In genomic region chr4:133659497-133660192, GRCm38 (mm10) we compare ENCODE assay signal across 8 mouse cellular contexts. TPM values are rescaled to one million over a fixed set of nuclear protein-coding genes. Genes with fewer than 3 reads are reported as not detected.
DNase-seq lines count a peak whose midpoint lies in the region; ATAC-seq lines count a peak whose summit lies in the region.

No protein-coding gene starts in this region.

- peak overlapping the region; percentile 85 for H3K27ac ChIP-seq in embryonic facial prominence, embryonic 10.5 days (replicated peaks)
- H3K27ac ChIP-seq in heart, embryonic 12.5 days (ENCODE audit: poor library complexity, severe bottlenecking), result peak overlapping the region; percentile 86
- peak overlapping the region; percentile 99 for H3K27ac ChIP-seq in kidney, embryonic 15.5 days

- peak overlapping the region; percentile 60 for H3K9ac ChIP-seq in heart, embryonic 12.5 days
- peak overlapping the region; percentile 44 for H3K9ac ChIP-seq in kidney, embryonic 15.5 days

- WGBS in embryonic facial prominence, embryonic 10.5 days, result 8% methylated on average over 15 of the region's 15 CpGs
- 12% methylated on average over 15 of the region's 15 CpGs for WGBS in heart, embryonic 12.5 days
- 4% methylated on average over 15 of the region's 15 CpGs for WGBS in kidney, embryonic 15.5 days

- intact Hi-C loops in left cerebral cortex, postnatal 14 days (cut with DNase I), result no loop called here
- intact Hi-C loops in left cerebral cortex, postnatal 4 days (cut with DNase I), result no loop called here

- H3K4me3 ChIP-seq in embryonic facial prominence, embryonic 10.5 days, result peak overlapping the region; percentile 46
- H3K4me3 ChIP-seq in heart, embryonic 12.5 days, result peak overlapping the region; percentile 31
- H3K4me3 ChIP-seq in kidney, embryonic 15.5 days (replicated peaks), result peak overlapping the region; percentile 40

- no peaks in the 10 kb centered on the region for H3K27me3 ChIP-seq in embryonic facial prominence, embryonic 10.5 days (replicated peaks; ENCODE audit: low read depth, poor library complexity, severe bottlenecking)
- H3K27me3 ChIP-seq in heart, embryonic 12.5 days (replicated peaks), result no peaks in the 10 kb centered on the region
- H3K27me3 ChIP-seq in kidney, embryonic 15.5 days, result no peaks in the 10 kb centered on the region

- H3K4me1 ChIP-seq in embryonic facial prominence, embryonic 10.5 days, result peaks cover 39% of the 10 kb centered on the region
- peaks cover 30% of the 10 kb centered on the region for H3K4me1 ChIP-seq in heart, embryonic 12.5 days (replicated peaks)
- peaks cover 61% of the 10 kb centered on the region for H3K4me1 ChIP-seq in kidney, embryonic 15.5 days

- H3K4me2 ChIP-seq in heart, embryonic 12.5 days, result peak overlapping the region; percentile 60
- H3K4me2 ChIP-seq in kidney, embryonic 15.5 days, result peak overlapping the region; percentile 63

- DNase-seq in left cerebral cortex, postnatal 14 days (ENCODE audit: low spot score in 2 of 2), result peak; percentile 36 to 45
- no peak for DNase-seq in left cerebral cortex, postnatal 4 days
- peak; percentile 54 for DNase-seq in embryonic facial prominence, embryonic 10.5 days (ENCODE audit: low spot score)
- peak; percentile 77 for DNase-seq in lung, postnatal 25 days (ENCODE audit: low spot score)
- peak; percentile 45 to 56 for DNase-seq in spleen, postnatal 14 days (ENCODE audit: low spot score in 2 of 2)

- ATAC-seq in heart, embryonic 12.5 days (ENCODE audit: insufficient number of reproducible peaks, low FRiP score), result peak; percentile 28; the same call in 1 of the 2 replicates
- peak; percentile 20; the same call in 1 of the 2 replicates for ATAC-seq in kidney, embryonic 15.5 days (replicated peaks; ENCODE audit: low FRiP score)
- no peak for ATAC-seq in frontal cortex, adult (ENCODE audit: low TSS enrichment)

- H3K9me3 ChIP-seq in embryonic facial prominence, embryonic 10.5 days, result no peaks in the 10 kb centered on the region
- H3K9me3 ChIP-seq in heart, embryonic 12.5 days (replicated peaks), result no peaks in the 10 kb centered on the region
- H3K9me3 ChIP-seq in kidney, embryonic 15.5 days (replicated peaks), result no peaks in the 10 kb centered on the region

- peaks cover 15% of the 10 kb centered on the region for H3K36me3 ChIP-seq in embryonic facial prominence, embryonic 10.5 days (replicated peaks)
- peaks cover 15% of the 10 kb centered on the region for H3K36me3 ChIP-seq in heart, embryonic 12.5 days
- H3K36me3 ChIP-seq in kidney, embryonic 15.5 days, result peaks cover 22% of the 10 kb centered on the region

RNA-seq across cellular contexts. Expression of gene Zdhhc18, which starts 9.7 kb away (rescaled TPM):
- 10 to 100 TPM; 29.3 to 32.9 TPM for total RNA-seq in left cerebral cortex, postnatal 14 days (2021)
- 10 to 100 TPM; 37.1 to 37.8 TPM for total RNA-seq in left cerebral cortex, postnatal 4 days (2021)
- 2.3 and 3.0 TPM in 2 replicates for polyA plus RNA-seq in embryonic facial prominence, embryonic 10.5 days (2016; fragmentation: Nextera tagmentation; extraction: Ambion mirVana)
- polyA plus RNA-seq in heart, embryonic 12.5 days (2016; fragmentation: Nextera tagmentation; extraction: Ambion mirVana), result 3.5 and 3.9 TPM in 2 replicates
- polyA plus RNA-seq in kidney, embryonic 15.5 days (2015; fragmentation: Nextera tagmentation; extraction: Ambion mirVana), result 2.5 and 3.8 TPM in 2 replicates

RNA-seq across cellular contexts. Expression of gene Pigv, which starts 12.8 kb away (rescaled TPM):
- 1 to 10 TPM; 6.2 TPM for total RNA-seq in left cerebral cortex, postnatal 14 days (2021)
- total RNA-seq in left cerebral cortex, postnatal 4 days (2021), result 10 to 100 TPM; 11.5 to 12.8 TPM
- 14.8 TPM in 2 replicates for polyA plus RNA-seq in embryonic facial prominence, embryonic 10.5 days (2016; fragmentation: Nextera tagmentation; extraction: Ambion mirVana)
- 15.0 and 18.4 TPM in 2 replicates for polyA plus RNA-seq in heart, embryonic 12.5 days (2016; fragmentation: Nextera tagmentation; extraction: Ambion mirVana)
- polyA plus RNA-seq in kidney, embryonic 15.5 days (2015; fragmentation: Nextera tagmentation; extraction: Ambion mirVana), result 19.9 and 20.2 TPM in 2 replicates

RNA-seq across cellular contexts. Expression of gene Sfn, which starts 57.7 kb away (rescaled TPM):
- 1 to 10 TPM; 1.0 to 1.4 TPM for total RNA-seq in left cerebral cortex, postnatal 14 days (2021)
- 1 to 10 TPM; 1.9 to 2.2 TPM for total RNA-seq in left cerebral cortex, postnatal 4 days (2021)
- polyA plus RNA-seq in embryonic facial prominence, embryonic 10.5 days (2016; fragmentation: Nextera tagmentation; extraction: Ambion mirVana), result 27.6 and 35.7 TPM in 2 replicates
- 0.76 and 1.4 TPM in 2 replicates for polyA plus RNA-seq in heart, embryonic 12.5 days (2016; fragmentation: Nextera tagmentation; extraction: Ambion mirVana)
- 9.8 and 13.3 TPM in 2 replicates for polyA plus RNA-seq in kidney, embryonic 15.5 days (2015; fragmentation: Nextera tagmentation; extraction: Ambion mirVana)
